Mouse (Mus musculus) regulatory T cell (primary cell): ENCODE results near the gene Leng1.

Experiments
- in situ Hi-C: fragments of 300-600 bp; cut with MboI, MseI; formaldehyde crosslinking; loops from one replicate; pipeline ENCODE4 v1.15.1; 2025; ENCODE audit warnings: high pct_unique_total_duplicates

Gene Leng1

GRCm38 (mm10) chr7:3629543-3630477 lies 35.8 kb downstream of the Leng1 start, which contains the start of the genes Tfpt and Prpf31:
Gene Tfpt, minus strand, starts transcription at chr7:3629929.
Gene Prpf31, plus strand, starts transcription at chr7:3629985.
- in situ Hi-C loops = loop anchor here (5.0 kb wide), 1 partner anchor 72 kb away; the partner anchor contains the start of gene Rps9

- in situ Hi-C loops = no loop called here
These were observed 36.6 kb downstream of the Leng1 start for GRCm38 (mm10) chr7:3629030-3629429.

- in situ Hi-C loops = loop anchor here (25.0 kb wide), 2 partner anchors 220 to 520 kb away; partner anchors contain the start of genes Gm15448, Leng8 and Pira2
These were observed 48.2 kb downstream of the Leng1 start, which contains the start of gene Ndufa3 for GRCm38 (mm10) chr7:3617242-3617995. Gene Ndufa3, plus strand, starts transcription at chr7:3617373.

- in situ Hi-C loops = loop anchor here (25.0 kb wide), 2 partner anchors 221 to 521 kb away; partner anchors contain the start of genes Gm15448, Leng8 and Pira2
These were observed 49.0 kb downstream of the Leng1 start for GRCm38 (mm10) chr7:3616389-3617241.

- in situ Hi-C loops = loop anchor here (25.0 kb wide), 2 partner anchors 221 to 521 kb away; partner anchors contain the start of genes Gm15448, Leng8 and Pira2
These were observed 49.6 kb downstream of the Leng1 start, which contains the start of gene Oscar for GRCm38 (mm10) chr7:3616057-3616388. Gene Oscar, minus strand, starts transcription at chr7:3616157.

GRCm38 (mm10) chr7:3614021-3614420 lies 51.6 kb downstream of the Leng1 start:
- in situ Hi-C loops = loop anchor here (25.0 kb wide), 2 partner anchors 223 to 523 kb away; partner anchors contain the start of genes Gm15448, Leng8 and Pira2

- in situ Hi-C loops = loop anchor here (25.0 kb wide), 2 partner anchors 226 to 526 kb away; partner anchors contain the start of genes Gm15448, Leng8 and Pira2
These were observed 54.6 kb downstream of the Leng1 start for GRCm38 (mm10) chr7:3611006-3611405.

GRCm38 (mm10) chr7:3610437-3610836 lies 55.2 kb downstream of the Leng1 start:
- in situ Hi-C loops = loop anchor here (25.0 kb wide), 2 partner anchors 227 to 527 kb away; partner anchors contain the start of genes Gm15448, Leng8 and Pira2
